Mouse (Mus musculus): ENCODE measurements around the gene Polr3f.
A peak's percentile ranks its signal among the peaks of the same experiment; 100 is the strongest.

Gene Polr3f

GRCm38 (mm10) chr2:144526981-144527820, at the start of gene Polr3f, which contains the start of gene Dzank1:
TSS of gene Polr3f (plus strand) at chr2:144527718.
TSS of gene Dzank1 (minus strand) at chr2:144527414.
- DNase-seq: peak; percentile 97

DNA sequence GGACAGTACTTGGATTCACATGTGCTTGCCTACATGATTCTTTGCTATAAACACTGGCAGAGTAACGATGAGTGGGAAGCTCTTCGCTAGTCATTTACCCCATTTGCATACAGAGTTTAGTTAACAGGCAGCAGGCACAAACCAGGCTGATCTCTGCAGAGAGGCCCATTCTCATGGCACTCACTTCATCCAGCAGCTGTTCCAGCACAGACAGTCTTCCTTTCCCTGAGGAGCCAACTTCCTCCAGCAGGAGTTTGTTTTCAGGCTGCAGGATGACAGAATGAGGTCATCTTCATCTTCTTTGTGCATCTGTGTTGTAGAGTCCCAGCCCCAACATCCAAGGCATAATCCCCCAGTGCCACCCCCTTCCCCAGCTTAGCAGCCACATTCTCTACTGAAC, 48.1 kb upstream of the Polr3f start:
- DNase-seq: no peak

GRCm38 (mm10) chr2:144484084-144484483, 43.4 kb upstream of the Polr3f start:
- no peak for DNase-seq

GRCm38 (mm10) chr2:144485439-144485838, 42.1 kb upstream of the Polr3f start:
- no peak for DNase-seq

- no peak for DNase-seq
These were observed 40.0 kb upstream of the Polr3f start for GRCm38 (mm10) chr2:144487476-144487875.

DNA sequence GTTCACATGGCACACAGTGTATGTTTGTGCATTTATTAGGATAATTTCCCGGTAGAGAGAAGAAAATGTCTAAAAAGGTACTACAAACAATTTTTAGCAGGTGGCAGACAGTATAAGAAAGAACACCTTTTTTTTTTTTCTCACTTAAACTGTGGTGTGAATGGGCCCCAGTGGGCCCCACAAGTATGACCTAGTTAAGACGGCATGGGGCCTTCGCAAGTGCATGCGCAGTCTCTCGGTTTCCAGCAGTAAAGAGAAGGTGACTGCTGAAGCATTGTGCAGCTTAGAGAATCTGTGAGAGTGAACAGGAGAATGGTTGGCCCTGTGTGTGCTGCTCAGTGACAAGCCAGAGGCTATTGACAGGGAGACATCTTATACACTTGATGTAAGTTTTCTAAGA, 38.2 kb upstream of the Polr3f start:
- DNase-seq: peak; percentile 20

GRCm38 (mm10) chr2:144502134-144502533, 25.4 kb upstream of the Polr3f start:
- no peak for DNase-seq

GRCm38 (mm10) chr2:144514619-144515018, 12.9 kb upstream of the Polr3f start:
- DNase-seq: no peak

- no peak for DNase-seq
These were observed 7.7 kb upstream of the Polr3f start for GRCm38 (mm10) chr2:144519772-144520171.

- DNase-seq: no peak
These were observed 1.7 kb upstream of the Polr3f start for GRCm38 (mm10) chr2:144525856-144526255.

GRCm38 (mm10) chr2:144527821-144528174, 280 bp downstream of the Polr3f start:
- no peak for DNase-seq

DNA sequence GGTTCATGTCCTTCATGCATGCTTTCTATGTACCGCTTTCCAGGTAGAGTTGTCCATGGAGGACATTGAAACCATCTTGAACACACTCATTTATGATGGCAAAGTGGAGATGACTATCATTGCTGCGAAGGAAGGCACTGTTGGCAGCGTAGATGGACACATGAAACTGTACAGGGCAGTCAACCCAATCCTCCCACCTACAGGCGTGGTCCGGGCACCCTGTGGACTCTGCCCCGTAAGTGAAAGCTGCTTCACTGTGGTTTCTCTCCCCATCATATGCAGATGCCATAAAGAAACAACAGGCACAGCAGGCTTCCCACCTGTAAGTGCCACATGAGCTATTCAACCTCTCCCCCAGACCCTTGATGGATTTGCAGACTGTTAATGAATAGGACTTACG, 9.6 kb downstream of the Polr3f start:
- DNase-seq: no peak

- peak; percentile 13 for DNase-seq
These were observed 13.7 kb downstream of the Polr3f start for GRCm38 (mm10) chr2:144541246-144541645.

GRCm38 (mm10) chr2:144543670-144544069, 16.2 kb downstream of the Polr3f start:
- no peak for DNase-seq

- no peak for DNase-seq
These were observed 17.1 kb downstream of the Polr3f start for GRCm38 (mm10) chr2:144544630-144545029.

GRCm38 (mm10) chr2:144545061-144545460, 17.5 kb downstream of the Polr3f start:
- DNase-seq: no peak

DNA sequence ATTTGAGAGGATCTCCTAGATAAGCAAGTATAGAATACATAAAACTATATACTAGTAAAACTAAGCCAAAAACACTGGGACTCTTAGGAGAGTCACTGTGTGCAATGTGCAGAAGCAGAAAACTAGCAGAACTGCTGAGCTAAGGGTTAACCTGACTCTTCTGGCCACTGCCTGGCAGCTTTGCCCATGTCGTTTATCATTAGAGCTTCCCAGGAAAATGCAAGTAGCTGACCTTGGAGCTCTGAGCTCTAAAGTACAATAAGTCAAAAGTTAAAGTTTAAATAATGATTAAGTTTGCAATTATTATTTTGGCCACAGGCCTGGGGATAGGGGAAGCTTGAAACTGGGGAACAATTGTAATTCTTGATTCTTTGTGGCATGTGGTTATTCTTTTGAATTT, 18.0 kb downstream of the Polr3f start:
- no peak for DNase-seq

DNA sequence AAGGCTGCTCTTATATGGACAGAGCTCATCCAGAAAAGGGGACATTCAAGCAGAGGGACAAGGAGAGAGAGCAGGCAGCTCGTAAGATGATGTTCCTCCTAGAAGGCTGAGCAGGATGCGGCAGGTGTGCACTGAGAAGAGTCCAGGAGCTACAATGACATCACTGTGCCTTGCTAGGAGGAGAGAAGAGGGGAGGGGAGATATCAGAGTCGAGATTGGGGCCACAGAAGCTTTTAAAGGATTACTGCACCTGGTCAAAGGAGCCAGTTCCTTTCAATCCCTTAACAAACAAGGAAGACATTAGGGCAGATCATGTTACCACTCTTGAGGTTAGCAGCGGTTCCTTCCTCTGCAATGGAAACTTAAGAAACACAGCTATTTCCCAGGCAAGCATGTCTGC, 20.0 kb downstream of the Polr3f start:
- DNase-seq: no peak

GRCm38 (mm10) chr2:144550529-144550928, 23.0 kb downstream of the Polr3f start, which contains the start of gene Rbbp9:
TSS of gene Rbbp9 (minus strand) at chr2:144550869.
- DNase-seq: peak; percentile 62

GRCm38 (mm10) chr2:144553905-144554304, 26.4 kb downstream of the Polr3f start:
- DNase-seq: no peak

DNA sequence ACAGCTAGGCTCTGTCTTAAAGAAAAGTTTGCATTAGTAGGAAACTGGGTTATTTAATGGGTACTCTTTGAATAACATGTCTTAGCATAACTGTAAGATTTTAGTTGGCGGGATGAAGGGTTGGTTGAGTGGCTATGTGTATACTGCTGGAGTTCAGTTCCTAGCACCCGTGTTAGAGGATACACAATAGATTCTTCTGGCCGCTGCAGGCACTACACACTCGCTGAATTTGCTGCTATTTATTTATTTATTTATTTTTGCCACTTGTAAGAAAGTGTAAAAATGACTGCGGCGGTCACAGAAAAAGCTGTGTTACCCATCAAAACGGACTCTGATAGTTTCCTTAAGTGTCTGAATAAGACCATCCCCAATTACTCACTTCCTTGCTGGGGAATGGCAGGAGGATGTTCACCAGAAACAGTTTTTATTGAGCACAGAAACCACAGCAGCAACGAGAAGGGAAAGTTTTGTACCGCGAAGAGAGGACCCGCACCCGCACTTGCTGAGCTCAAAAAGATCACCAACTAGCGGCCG, 27.8 kb downstream of the Polr3f start:
- no peak for DNase-seq

- peak; percentile 94 for DNase-seq
These were observed 28.5 kb downstream of the Polr3f start, which contains the start of gene Sec23b for GRCm38 (mm10) chr2:144555820-144556552. TSS of gene Sec23b (plus strand) at chr2:144556229.

DNA sequence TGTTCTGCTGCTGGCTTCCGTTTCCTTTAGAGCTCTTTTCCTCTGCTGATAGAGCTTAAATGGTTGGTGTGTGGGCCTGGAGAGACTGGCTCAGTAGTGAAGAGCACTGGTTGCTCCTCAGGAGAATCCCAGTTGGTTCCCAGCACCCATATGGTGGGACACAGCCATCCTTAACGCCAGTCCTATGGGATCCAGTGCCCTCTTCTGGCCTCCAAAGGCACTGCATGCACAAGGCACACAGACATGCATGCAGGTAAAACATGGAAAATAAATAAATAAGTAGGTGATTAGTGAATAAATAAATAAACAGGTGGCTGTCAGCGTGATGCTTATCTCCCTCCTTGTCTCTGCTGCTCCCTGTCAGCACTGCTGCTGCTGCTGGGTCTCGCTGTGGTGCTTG, 61.2 kb downstream of the Polr3f start:
- no peak for DNase-seq

All from thymus, postnatal 4 days (tissue).